Mouse (Mus musculus) E14TG2a.4 (cell line): ENCODE measurements at regions not wholly inside any gene's neighbourhood (a gene's known extent, or its start where the extent isn't known, plus 50 kb on each side); places are given as distances from the start of the nearest gene placed in this dataset.

Experiments used
- H3K27me3 ChIP-seq: 2 replicates; pipeline ENCODE4 v1.6.1; 2014; ENCODE audit warnings: low read length, control low read depth; ENCODE audit not compliant: insufficient read depth
- H3K36me3 ChIP-seq: 2 replicates; pipeline ENCODE4 v1.6.1; 2014; ENCODE audit warnings: low read length, control low read depth; ENCODE audit not compliant: insufficient read depth
- H3K4me1 ChIP-seq: replicated peaks from 2 replicates; pipeline ENCODE4 v1.6.1; 2014; ENCODE audit warnings: low read depth, low read length, control low read depth
- H3K4me3 ChIP-seq: replicated peaks from 2 replicates; pipeline ENCODE4 v1.5.1; 2014; ENCODE audit warnings: mild to moderate bottlenecking, low read length
- H3K9me3 ChIP-seq: 2 replicates; pipeline ENCODE4 v1.6.1; 2014; ENCODE audit warnings: low read length, control low read depth
- CTCF ChIP-seq: conservative IDR thresholded peaks from 2 replicates; pipeline ENCODE4 v1.5.1; 2014; ENCODE audit warnings: low read length
- NANOG ChIP-seq: IDR thresholded peaks from 2 replicates; pipeline ENCODE4 v1.6.1; 2014; ENCODE audit warnings: borderline replicate concordance, low read length, mixed read lengths
- POU5F1 ChIP-seq: IDR thresholded peaks from 2 replicates; pipeline ENCODE4 v1.6.1; 2014; ENCODE audit warnings: low read length, borderline replicate concordance

- H3K9me3 ChIP-seq: no peaks in the 10 kb centered on the region
- H3K36me3 ChIP-seq: no peaks in the 10 kb centered on the region
- H3K27me3 ChIP-seq: no peaks in the 10 kb centered on the region
- no peaks in the 10 kb centered on the region for H3K4me1 ChIP-seq
- no peak overlapping the region for H3K4me3 ChIP-seq
- TF ChIP-seq POU5F1 (no peak), CTCF (no peak), NANOG (no peak)
Measured at GRCm38 (mm10) chr8:82529153-82529552, 126.1 kb upstream of the Il15 start.

- no peaks in the 10 kb centered on the region for H3K9me3 ChIP-seq
- H3K36me3 ChIP-seq: no peaks in the 10 kb centered on the region
- no peaks in the 10 kb centered on the region for H3K4me1 ChIP-seq
- no peak for TF ChIP-seq POU5F1
- no peak for TF ChIP-seq CTCF
- TF ChIP-seq NANOG: no peak
- H3K27me3 ChIP-seq: no peaks in the 10 kb centered on the region
- H3K4me3 ChIP-seq: no peak overlapping the region
Measured at GRCm38 (mm10) chr8:82523866-82524265, 120.8 kb upstream of the Il15 start.

- H3K9me3 ChIP-seq: no peaks in the 10 kb centered on the region
- H3K27me3 ChIP-seq: no peaks in the 10 kb centered on the region
- no peaks in the 10 kb centered on the region for H3K36me3 ChIP-seq
- no peaks in the 10 kb centered on the region for H3K4me1 ChIP-seq
- H3K4me3 ChIP-seq: no peak overlapping the region
- TF ChIP-seq POU5F1 (no peak), CTCF (no peak), NANOG (no peak)
Measured at GRCm38 (mm10) chr8:82498496-82498895, 95.5 kb upstream of the Il15 start.

GRCm38 (mm10) chr8:82477856-82478255 is 74.8 kb upstream of the Il15 start:
- H3K9me3 ChIP-seq: no peaks in the 10 kb centered on the region

GRCm38 (mm10) chr8:82477426-82477769 is 74.4 kb upstream of the Il15 start:
- H3K27me3 ChIP-seq: no peaks in the 10 kb centered on the region
- H3K9me3 ChIP-seq: no peaks in the 10 kb centered on the region
- TF ChIP-seq POU5F1 (no peak), CTCF (no peak), NANOG (no peak)
- no peaks in the 10 kb centered on the region for H3K36me3 ChIP-seq
- H3K4me3 ChIP-seq: no peak overlapping the region
- H3K4me1 ChIP-seq: no peaks in the 10 kb centered on the region

More at GRCm38 (mm10) chr8:82477856-82478255, 74.8 kb upstream of the Il15 start:
- TF ChIP-seq CTCF (no peak), NANOG (no peak), POU5F1 (no peak)
- H3K36me3 ChIP-seq: no peaks in the 10 kb centered on the region
- H3K4me1 ChIP-seq: no peaks in the 10 kb centered on the region
- no peaks in the 10 kb centered on the region for H3K27me3 ChIP-seq
- no peak overlapping the region for H3K4me3 ChIP-seq

GRCm38 (mm10) chr8:82476708-82477425 is 73.8 kb upstream of the Il15 start:
- Histone ChIP-seq H3K36me3 (no peaks in the 10 kb centered on the region), H3K27me3 (no peaks in the 10 kb centered on the region), H3K9me3 (no peaks in the 10 kb centered on the region), H3K4me3 (no peak overlapping the region), H3K4me1 (no peaks in the 10 kb centered on the region)
- TF ChIP-seq NANOG: no peak
- no peak for TF ChIP-seq CTCF
- TF ChIP-seq POU5F1: no peak

GRCm38 (mm10) chr8:82473266-82473665 is 70.2 kb upstream of the Il15 start:
- Histone ChIP-seq H3K4me3 (no peak overlapping the region), H3K27me3 (no peaks in the 10 kb centered on the region), H3K36me3 (no peaks in the 10 kb centered on the region), H3K9me3 (no peaks in the 10 kb centered on the region), H3K4me1 (no peaks in the 10 kb centered on the region)
- no peak for TF ChIP-seq CTCF
- no peak for TF ChIP-seq NANOG
- TF ChIP-seq POU5F1: no peak

GRCm38 (mm10) chr8:82471825-82472224 is 68.8 kb upstream of the Il15 start:
- H3K9me3 ChIP-seq: no peaks in the 10 kb centered on the region
- no peak for TF ChIP-seq NANOG
- no peak for TF ChIP-seq CTCF
- no peaks in the 10 kb centered on the region for H3K27me3 ChIP-seq
- H3K36me3 ChIP-seq: no peaks in the 10 kb centered on the region
- no peak overlapping the region for H3K4me3 ChIP-seq
- H3K4me1 ChIP-seq: no peaks in the 10 kb centered on the region

GRCm38 (mm10) chr8:82469824-82470223 is 66.8 kb upstream of the Il15 start:
- H3K27me3 ChIP-seq: no peaks in the 10 kb centered on the region
- TF ChIP-seq CTCF (no peak), POU5F1 (no peak), NANOG (no peak)

GRCm38 (mm10) chr8:82462841-82463240 is 59.8 kb upstream of the Il15 start:
- no peaks in the 10 kb centered on the region for H3K9me3 ChIP-seq
- H3K27me3 ChIP-seq: no peaks in the 10 kb centered on the region
- no peak overlapping the region for H3K4me3 ChIP-seq
- TF ChIP-seq POU5F1 (no peak), NANOG (no peak), CTCF (no peak)
- no peaks in the 10 kb centered on the region for H3K4me1 ChIP-seq
- no peaks in the 10 kb centered on the region for H3K36me3 ChIP-seq

More at GRCm38 (mm10) chr8:82469824-82470223, 66.8 kb upstream of the Il15 start:
- Histone ChIP-seq H3K4me1 (no peaks in the 10 kb centered on the region), H3K9me3 (no peaks in the 10 kb centered on the region), H3K4me3 (no peak overlapping the region), H3K36me3 (no peaks in the 10 kb centered on the region)
